Mouse (Mus musculus) layer of hippocampus, adult 18-20 months (tissue): ENCODE data around the gene Pcbp4. TPM values are rescaled to one million over a fixed set of nuclear protein-coding genes. Genes with fewer than 3 reads are reported as not detected.
A peak's percentile ranks its signal among the peaks of the same experiment; 100 is the strongest.

Experiments
- DNase-seq, 2 experiments: peaks; one replicate each; pipeline ENCODE4 v3.0.0; 2022; ENCODE audit warnings: low spot score in 2 of 2
- long read RNA-seq: library from polyadenylated mRNA; stranded (forward); transcript quantifications from one replicate; pipeline ENCODE4 v2.0.0, GENCODE M21; 2021
- total RNA-seq, 2 experiments: library from RNA; stranded (reverse); gene quantifications; 2 replicates each; pipeline ENCODE4 v1.2.3; 2021

Gene Pcbp4
- 100 to 1,000 TPM; 186 to 198 TPM for total RNA-seq
- long read RNA-seq, transcript Pcbp4-201 (13 exons, 2,035 nt): major isoform, 105 of 157 reads
- long read RNA-seq, partial matches to known transcripts: 16 of 157 reads
- long read RNA-seq, other reads (novel, unspliced or antisense): 36 of 157 reads

GRCm38 (mm10) chr9:106453271-106454070 lies at the start of gene Pcbp4:
Gene Pcbp4 (plus strand): TSS chr9:106453291.
- peak in 1 of 2 experiments; percentile 66 for DNase-seq

- no peak for DNase-seq
Measured at GRCm38 (mm10) chr9:106405275-106405674, 47.8 kb upstream of the Pcbp4 start.

- DNase-seq: no peak
Measured at GRCm38 (mm10) chr9:106406443-106407078, 46.5 kb upstream of the Pcbp4 start.

GRCm38 (mm10) chr9:106409096-106409495 lies 44.0 kb upstream of the Pcbp4 start:
- DNase-seq: no peak

- DNase-seq: no peak
Measured at GRCm38 (mm10) chr9:106410086-106410650, 42.9 kb upstream of the Pcbp4 start.

- no peak for DNase-seq
Measured at GRCm38 (mm10) chr9:106411091-106411594, 41.9 kb upstream of the Pcbp4 start.

GRCm38 (mm10) chr9:106411729-106412128 lies 41.4 kb upstream of the Pcbp4 start:
- no peak for DNase-seq

- DNase-seq: no peak
Measured at GRCm38 (mm10) chr9:106412210-106412609, 40.9 kb upstream of the Pcbp4 start.

- DNase-seq: no peak
Measured at GRCm38 (mm10) chr9:106413606-106414005, 39.5 kb upstream of the Pcbp4 start.

GRCm38 (mm10) chr9:106416826-106417225 lies 36.3 kb upstream of the Pcbp4 start:
- no peak for DNase-seq

GRCm38 (mm10) chr9:106417841-106418625 lies 35.1 kb upstream of the Pcbp4 start:
- DNase-seq: peak; percentile 86 to 92

GRCm38 (mm10) chr9:106420608-106421007 lies 32.5 kb upstream of the Pcbp4 start:
- no peak for DNase-seq

GRCm38 (mm10) chr9:106421033-106421864 lies 31.8 kb upstream of the Pcbp4 start:
- DNase-seq: no peak

GRCm38 (mm10) chr9:106421865-106422160 lies 31.3 kb upstream of the Pcbp4 start:
- peak; percentile 83 to 94 for DNase-seq

- DNase-seq: peak in 1 of 2 experiments; percentile 46
Measured at GRCm38 (mm10) chr9:106428719-106429220, 24.3 kb upstream of the Pcbp4 start.

- peak; percentile 92 to 96 for DNase-seq
Measured at GRCm38 (mm10) chr9:106429221-106430014, 23.7 kb upstream of the Pcbp4 start, which contains the start of gene Rpl29. Gene Rpl29 (plus strand): TSS chr9:106429454.

- DNase-seq: no peak
Measured at GRCm38 (mm10) chr9:106430015-106430264, 23.2 kb upstream of the Pcbp4 start.

- DNase-seq: no peak
Measured at GRCm38 (mm10) chr9:106433389-106433788, 19.7 kb upstream of the Pcbp4 start.

- no peak for DNase-seq
Measured at GRCm38 (mm10) chr9:106436566-106436965, 16.5 kb upstream of the Pcbp4 start.
